Mouse (Mus musculus) liver, adult (tissue): ENCODE measurements around the gene Capns1.

Source experiments
- GATA4 ChIP-seq: IDR thresholded peaks from 2 replicates; pipeline ENCODE4 v1.6.1; 2014; ENCODE audit warnings: mild to moderate bottlenecking, low read length; ENCODE audit not compliant: insufficient replicate concordance

The Capns1 gene

GRCm38 (mm10) chr7:30143555-30144209 lies 54.9 kb downstream of the Capns1 start:
- no peak for TF ChIP-seq GATA4

- no peak for TF ChIP-seq GATA4
Observed at GRCm38 (mm10) chr7:30143170-30143554, 55.4 kb downstream of the Capns1 start.
